Mouse (Mus musculus) myocyte (in vitro differentiated cells): ENCODE data around the gene Nat8f6.

Experiments used
- CEBPB ChIP-seq: IDR thresholded peaks from 2 replicates; pipeline ENCODE4 v1.6.1; 2011; ENCODE audit warnings: mild to moderate bottlenecking, moderate library complexity; ENCODE audit not compliant: poor library complexity, insufficient read depth, severe bottlenecking
- E2F4 ChIP-seq: IDR thresholded peaks from one replicate; pipeline ENCODE4 v1.6.1; 2011; ENCODE audit warnings: mild to moderate bottlenecking, control low read depth, moderate library complexity; ENCODE audit not compliant: insufficient read depth
- MAX ChIP-seq: IDR thresholded peaks from one replicate; pipeline ENCODE4 v1.6.1; 2011; ENCODE audit warnings: low read depth, mild to moderate bottlenecking, control low read depth
- MYOD1 ChIP-seq, 3 experiments: IDR thresholded peaks; one replicate each; pipeline ENCODE4 v1.6.1; 2011; ENCODE audit warnings: control low read depth in 2 of 3, low read depth in 2 of 3, mild to moderate bottlenecking in 2 of 3, moderate library complexity in 1 of 3; ENCODE audit not compliant: insufficient read length in 2 of 3, control insufficient read depth in 1 of 3
- POLR2A ChIP-seq: IDR thresholded peaks from one replicate; pipeline ENCODE4 v1.6.1; 2011; ENCODE audit warnings: low read depth, mild to moderate bottlenecking, control low read depth, moderate library complexity; ENCODE audit not compliant: insufficient read length
- POLR2AphosphoS2 ChIP-seq: IDR thresholded peaks from one replicate; pipeline ENCODE4 v1.6.1; 2011; ENCODE audit warnings: low read depth, control low read depth; ENCODE audit not compliant: insufficient read length
- TCF12 ChIP-seq: IDR thresholded peaks from one replicate; pipeline ENCODE4 v1.6.1; 2011; ENCODE audit warnings: mild to moderate bottlenecking, control low read depth; ENCODE audit not compliant: poor library complexity, insufficient read depth, severe bottlenecking
- USF1 ChIP-seq: IDR thresholded peaks from one replicate; pipeline ENCODE4 v1.6.1; 2011; ENCODE audit warnings: low read depth, mild to moderate bottlenecking, control low read depth, moderate library complexity

- TF ChIP-seq USF1 (no peak), E2F4 (no peak), POLR2A (no peak), MYOD1 (IDR thresholded peaks at IDR 0.05; ENCODE audit: control insufficient read depth in 1 of 3, insufficient read length in 2 of 3, low read depth in 2 of 3) (no peak), TCF12 (no peak), MAX (no peak), CEBPB (no peak), POLR2AphosphoS2 (no peak)
Measured at GRCm38 (mm10) chr6:85848140-85848539, 27.4 kb upstream of the Nat8f6 start.
